Mouse (Mus musculus) CH12.LX (cell line): Measurements from ENCODE around the gene Tmem129. TPM values are rescaled to one million over a fixed set of nuclear protein-coding genes. Genes with fewer than 3 reads are reported as not detected.

ENCODE experiments used
- DNase-seq: peaks from one replicate; pipeline ENCODE4 v3.0.0-alpha.2; 2013; ENCODE audit errors: extremely low read depth
- H3K27ac ChIP-seq: 2 replicates; pipeline ENCODE4 v1.5.1; 2012; ENCODE audit warnings: low read depth, mild to moderate bottlenecking, control low read depth, moderate library complexity; ENCODE audit not compliant: insufficient read depth
- H3K27me3 ChIP-seq: replicated peaks from 2 replicates; pipeline ENCODE3; 2012; ENCODE audit warnings: inconsistent platforms
- H3K36me3 ChIP-seq, 2 experiments: replicated peaks in 1 of 2; 2 replicates each; pipeline versions ENCODE3 to v1.6.1; 2012; ENCODE audit warnings: inconsistent platforms in 1 of 2, low read length in 1 of 2, mild to moderate bottlenecking in 1 of 2, mixed read lengths in 1 of 2, moderate library complexity in 1 of 2; ENCODE audit not compliant: control insufficient read depth in 1 of 2, insufficient read depth in 1 of 2
- H3K4me1 ChIP-seq, 2 experiments: 2 replicates each; pipeline ENCODE4 v1.6.1; 2012; ENCODE audit warnings: inconsistent platforms in 1 of 2, moderate library complexity in 1 of 2; ENCODE audit not compliant: insufficient read depth in 2 of 2, control insufficient read depth in 1 of 2
- H3K4me2 ChIP-seq: 2 replicates; pipeline ENCODE4 v1.6.1; 2012; ENCODE audit warnings: low read depth, mild to moderate bottlenecking, control low read depth; ENCODE audit not compliant: poor library complexity, insufficient read depth, severe bottlenecking
- H3K4me3 ChIP-seq, 3 experiments: fragments of 150-350 bp in 1 of 3; sonication (generic) in 1 of 3; replicated peaks in 1 of 3; 2 replicates each; pipeline versions ENCODE3 to v1.5.1; 2011 to 2012; ENCODE audit warnings: low read depth in 2 of 3, low read length in 2 of 3, mild to moderate bottlenecking in 2 of 3, moderate library complexity in 2 of 3, control low read depth in 1 of 3, improper control_type of control experiment in 1 of 3, inconsistent platforms in 1 of 3, mixed read lengths in 1 of 3; ENCODE audit not compliant: poor library complexity in 1 of 3
- H3K79me2 ChIP-seq: replicated peaks from 2 replicates; pipeline ENCODE4 v1.6.1; 2012; ENCODE audit warnings: mild to moderate bottlenecking, moderate library complexity; ENCODE audit not compliant: control insufficient read depth, poor library complexity, insufficient read depth, severe bottlenecking; ENCODE audit errors: extremely low read depth
- H3K9ac ChIP-seq: 2 replicates; pipeline ENCODE4 v1.6.1; 2012; ENCODE audit warnings: low read depth, mild to moderate bottlenecking, control low read depth, moderate library complexity; ENCODE audit not compliant: insufficient read depth
- H3K9me3 ChIP-seq: replicated peaks from 2 replicates; pipeline ENCODE3; 2012; ENCODE audit warnings: low read length, inconsistent platforms, mixed read lengths
- BHLHE40 ChIP-seq: IDR thresholded peaks from 2 replicates; pipeline ENCODE4 v1.6.1; 2011; ENCODE audit warnings: mild to moderate bottlenecking, low read depth, low read length, improper control_type of control experiment
- CHD1 ChIP-seq: IDR thresholded peaks from 2 replicates; pipeline ENCODE4 v1.6.1; 2012; ENCODE audit warnings: low read depth, low read length, improper control_type of control experiment, inconsistent platforms
- CTCF ChIP-seq, 2 experiments: IDR thresholded peaks in 1 of 2; conservative IDR thresholded peaks in 1 of 2; 2 replicates each; pipeline ENCODE4 v1.5.1; 2011 to 2012; ENCODE audit warnings: low read depth in 2 of 2, low read length in 2 of 2, improper control_type of control experiment in 1 of 2, inconsistent platforms in 1 of 2, mild to moderate bottlenecking in 1 of 2, moderate library complexity in 1 of 2
- EP300 ChIP-seq: IDR thresholded peaks from 2 replicates; pipeline ENCODE4 v1.6.1; 2011; ENCODE audit warnings: low read length, improper control_type of control experiment
- GABPA ChIP-seq: IDR thresholded peaks from 2 replicates; pipeline ENCODE4 v1.6.1; 2012; ENCODE audit warnings: low read depth, low read length, improper control_type of control experiment, inconsistent platforms; ENCODE audit not compliant: insufficient replicate concordance
- IRF4 ChIP-seq: IDR thresholded peaks from 2 replicates; pipeline ENCODE4 v1.6.1; 2014; ENCODE audit warnings: low read depth, mild to moderate bottlenecking, inconsistent platforms, low read length, improper control_type of control experiment
- JUN ChIP-seq: IDR thresholded peaks from 2 replicates; pipeline ENCODE4 v1.6.1; 2011; ENCODE audit warnings: low read depth, mild to moderate bottlenecking, low read length, improper control_type of control experiment, moderate library complexity; ENCODE audit not compliant: insufficient read depth
- JUND ChIP-seq: conservative IDR thresholded peaks from 2 replicates; pipeline ENCODE4 v1.6.1; 2011; ENCODE audit warnings: low read depth, low read length, improper control_type of control experiment
- KAT2A ChIP-seq: IDR thresholded peaks from 2 replicates; pipeline ENCODE4 v1.6.1; 2012; ENCODE audit warnings: low read length, improper control_type of control experiment, inconsistent platforms; ENCODE audit not compliant: insufficient replicate concordance
- MEF2A ChIP-seq: IDR thresholded peaks from 2 replicates; pipeline ENCODE4 v1.6.1; 2014; ENCODE audit warnings: low read depth, mild to moderate bottlenecking, inconsistent platforms, low read length, improper control_type of control experiment, borderline replicate concordance
- PAX5 ChIP-seq: IDR thresholded peaks from 2 replicates; pipeline ENCODE4 v1.6.1; 2012; ENCODE audit warnings: low read length, inconsistent platforms, mixed read lengths
- POLR2A ChIP-seq: IDR thresholded peaks from 2 replicates; pipeline ENCODE4 v1.6.1; 2011; ENCODE audit warnings: low read depth, mild to moderate bottlenecking, improper control_type of control experiment, low read length
- RAD21 ChIP-seq: IDR thresholded peaks from 2 replicates; pipeline ENCODE4 v1.6.1; 2011; ENCODE audit warnings: low read depth, mild to moderate bottlenecking, low read length, improper control_type of control experiment, moderate library complexity
- SIN3A ChIP-seq: IDR thresholded peaks from 2 replicates; pipeline ENCODE4 v1.6.1; 2012; ENCODE audit warnings: low read length, improper control_type of control experiment, inconsistent platforms
- SMC3 ChIP-seq: IDR thresholded peaks from 2 replicates; pipeline ENCODE4 v1.6.1; 2011; ENCODE audit warnings: low read depth, low read length, improper control_type of control experiment
- TCF12 ChIP-seq: IDR thresholded peaks from 2 replicates; pipeline ENCODE4 v1.6.1; 2014; ENCODE audit warnings: low read depth, mild to moderate bottlenecking, inconsistent platforms, low read length, improper control_type of control experiment
- ZNF384 ChIP-seq: IDR thresholded peaks from 2 replicates; pipeline ENCODE4 v1.6.1; 2012; ENCODE audit warnings: low read depth, low read length, improper control_type of control experiment, inconsistent platforms
- dilution Hi-C: fragments of 300-500 bp; cut with MboI; formaldehyde crosslinking; loops from 2 replicates; pipeline ENCODE4 v1.14.3; 2020; ENCODE audit warnings: low sequenced_read_pairs; ENCODE audit not compliant: extremely low pct_unique_long_range_greater_than_20kb, extremely low pct_ligation_motif_present
- in situ Hi-C: fragments of 300-500 bp; cut with MboI; formaldehyde crosslinking; loops from 3 replicates; pipeline ENCODE4 v1.14.3; 2019; ENCODE audit warnings: low sequenced_read_pairs, low pct_ligation_motif_present, low pct_unique_long_range_greater_than_20kb, mixed read lengths
- polyA plus RNA-seq: library from polyadenylated mRNA; unstranded; fragments of >175 nt; gene quantifications from 2 replicates; pipeline ENCODE4 v1.2.1, GENCODE M21; 2012; ENCODE audit warnings: low read depth; ENCODE audit not compliant: insufficient read length
- total RNA-seq, 2 experiments: library from RNA; depleted of rRNA; stranded (reverse); fragments of 300-350 nt in 1 of 2; fragments of >200 nt in 1 of 2; gene quantifications; 2 replicates each; pipeline ENCODE4 v1.2.3; 2012 to 2014

Tmem129 gene
- total and polyA plus RNA-seq, 3 experiments = 10.8 to 15.2 (median 12.7) TPM

DNA sequence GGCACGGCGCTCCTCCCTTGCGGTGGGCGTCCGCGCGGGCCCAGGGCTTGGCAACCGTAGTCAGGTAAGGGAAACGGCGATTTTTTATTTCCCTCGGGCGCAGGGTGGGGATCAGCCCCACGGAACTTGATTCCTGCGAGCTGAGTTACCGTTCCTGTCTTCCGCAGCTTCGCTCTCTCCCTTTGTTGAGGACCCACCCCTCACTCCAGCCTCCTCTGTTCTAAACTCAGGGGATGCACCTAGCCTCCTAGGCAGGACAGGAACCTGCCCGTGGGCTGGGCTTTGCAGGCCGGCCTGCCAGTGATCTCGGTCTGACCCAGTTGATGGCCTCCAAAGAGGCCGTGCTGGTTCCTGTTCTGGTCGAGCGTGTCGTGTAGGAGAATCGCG, 441 bp upstream of the Tmem129 start:
- dilution Hi-C loops = no loop called here
- DNase-seq = peak; percentile 57
- H3K9me3 ChIP-seq = no peaks in the 10 kb centered on the region
- TF ChIP-seq JUND (no peak), SIN3A (0 out of 2 replicates have a peak, but pooled peaks have one; percentile 22), JUN (no peak), GABPA (no peak), CHD1 (no peak), KAT2A (no peak), IRF4 (no peak), BHLHE40 (no peak), TCF12 (no peak), SMC3 (no peak), MEF2A (0 out of 2 replicates have a peak, but pooled peaks have one; percentile 5), EP300 (no peak), RAD21 (no peak)
- H3K79me2 ChIP-seq = peaks cover 45% of the 10 kb centered on the region
- H3K4me1 ChIP-seq = peaks cover 13 to 53% of the 10 kb centered on the region in 2 experiments
- peak overlapping the region; percentile 79; the same call in 1 of the 2 replicates for H3K4me2 ChIP-seq
- peak overlapping the region; percentile 90 for H3K9ac ChIP-seq
- H3K27me3 ChIP-seq = no peaks in the 10 kb centered on the region
- peaks cover 37 to 56% of the 10 kb centered on the region in 2 experiments for H3K36me3 ChIP-seq
- in situ Hi-C loops = no loop called here
- H3K4me3 ChIP-seq = peak overlapping the region; percentile 65 to 81 (median 66)
- H3K27ac ChIP-seq = peak overlapping the region; percentile 8

DNA sequence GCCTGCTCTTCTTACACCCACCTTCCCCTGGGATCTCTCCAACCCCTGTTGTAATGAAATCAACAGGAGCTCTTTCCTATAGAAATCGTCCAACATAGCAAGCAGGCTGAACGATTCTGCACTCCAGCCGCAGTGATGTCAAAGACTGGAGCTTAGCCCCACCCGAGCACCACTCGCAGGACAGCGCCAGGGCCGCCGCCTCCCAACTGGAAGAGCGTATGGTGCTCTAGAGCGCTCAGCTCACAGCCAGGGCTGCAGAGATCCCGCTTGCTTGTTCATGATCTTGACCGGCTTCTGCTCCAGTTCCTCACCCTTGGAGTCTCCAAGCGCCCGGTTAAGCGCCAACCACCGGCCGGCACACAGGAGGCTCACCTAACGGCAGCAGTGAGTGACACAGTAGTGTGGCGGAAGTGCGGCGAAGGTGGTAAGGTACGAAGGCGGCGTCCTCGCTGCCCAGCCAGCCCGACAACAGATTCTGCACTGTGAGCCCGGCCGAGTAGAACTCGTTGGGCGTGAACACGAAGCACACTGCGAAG, 897 bp downstream of the Tmem129 start:
- in situ Hi-C loops (no loop called here), dilution Hi-C loops (no loop called here)
- Histone ChIP-seq H3K36me3 (peaks cover 34 to 51% of the 10 kb centered on the region in 2 experiments), H3K4me2 (peak overlapping the region; percentile 84), H3K27me3 (no peaks in the 10 kb centered on the region), H3K9me3 (no peaks in the 10 kb centered on the region), H3K9ac (peak overlapping the region; percentile 73), H3K27ac (peak overlapping the region; percentile 69), H3K79me2 (peaks cover 45% of the 10 kb centered on the region), H3K4me1 (peaks cover 19 to 64% of the 10 kb centered on the region in 2 experiments), H3K4me3 (peak overlapping the region; percentile 65 to 95 (median 92))
- DNase-seq = peak; percentile 51
- TF ChIP-seq POLR2A = no peak
- TF ChIP-seq CTCF (conservative IDR thresholded peaks at IDR 0.05 in 1 of 2, IDR thresholded peaks at IDR 0.05 in 1 of 2; ENCODE audit: low read depth in 2 of 2, low read length in 2 of 2) = no peak
- no peak for TF ChIP-seq BHLHE40
- no peak for TF ChIP-seq PAX5
- no peak for TF ChIP-seq RAD21
- TF ChIP-seq ZNF384 = no peak
- TF ChIP-seq MEF2A = no peak
